Mouse (Mus musculus) hindbrain, embryonic 11.5 days (tissue): ENCODE data around the gene Rnf180. TPM values are rescaled to one million over a fixed set of nuclear protein-coding genes. Genes with fewer than 3 reads are reported as not detected.
A peak's percentile ranks its signal among the peaks of the same experiment; 100 is the strongest.

Experiments
- ATAC-seq: fragments of 200-750 bp; cut with Nextera tagmentation; 2 replicates; pipeline ENCODE4 v1.8.0; 2017; ENCODE audit warnings: mild to moderate bottlenecking, moderate TSS enrichment, moderate library complexity; ENCODE audit not compliant: low FRiP score
- DNase-seq: peaks from one replicate; pipeline ENCODE4 v3.0.0-alpha.2; 2015; ENCODE audit warnings: low spot score
- H3K27ac ChIP-seq: fragments of 300-500 bp; sonication (generic); 2 replicates; pipeline ENCODE4 v1.5.1; 2014; ENCODE audit warnings: mild to moderate bottlenecking, low read depth, low read length
- H3K27me3 ChIP-seq: fragments of 300-500 bp; sonication (generic); 2 replicates; pipeline ENCODE4 v1.6.1; 2014; ENCODE audit warnings: mild to moderate bottlenecking, low read length, moderate library complexity, mixed read lengths; ENCODE audit not compliant: control insufficient read depth, insufficient read depth
- H3K36me3 ChIP-seq: fragments of 300-500 bp; sonication (generic); 2 replicates; pipeline ENCODE4 v1.6.1; 2014; ENCODE audit warnings: mild to moderate bottlenecking, low read length, moderate library complexity, mixed read lengths; ENCODE audit not compliant: control insufficient read depth, insufficient read depth
- H3K4me1 ChIP-seq: fragments of 300-500 bp; sonication (generic); replicated peaks from 2 replicates; pipeline ENCODE4 v1.6.1; 2014; ENCODE audit warnings: low read length, mixed read lengths; ENCODE audit not compliant: control insufficient read depth, insufficient read depth
- H3K4me2 ChIP-seq: fragments of 300-500 bp; sonication (generic); replicated peaks from 2 replicates; pipeline ENCODE4 v1.6.1; 2014; ENCODE audit warnings: mild to moderate bottlenecking, low read depth, low read length
- H3K4me3 ChIP-seq: fragments of 300-500 bp; sonication (generic); 2 replicates; pipeline ENCODE4 v1.5.1; 2014; ENCODE audit warnings: low read depth, low read length
- H3K9ac ChIP-seq: fragments of 300-500 bp; sonication (generic); 2 replicates; pipeline ENCODE4 v1.6.1; 2014; ENCODE audit warnings: low read depth, low read length
- H3K9me3 ChIP-seq: fragments of 300-500 bp; sonication (generic); 2 replicates; pipeline ENCODE4 v1.6.1; 2016; ENCODE audit warnings: low read length; ENCODE audit not compliant: control insufficient read depth
- WGBS: fragments of 180-500 bp; shearing (Covaris S2); extraction: QIAGEN DNeasy Blood & Tissue Kit; methylation state at CpG from one replicate; pipeline ENCODE4 v1.1.7; 2014; 5-methylcytosine and 5-hydroxymethylcytosine counted together
- polyA plus RNA-seq: library from polyadenylated mRNA; unstranded; fragments of >200 nt; fragmentation: Nextera tagmentation; extraction: Ambion mirVana; gene quantifications from 2 replicates; pipeline ENCODE4 v1.2.1, GENCODE M21; 2014

Gene Rnf180
- polyA plus RNA-seq, 1 experiment from 2014 or later: 10.1 TPM

DNA sequence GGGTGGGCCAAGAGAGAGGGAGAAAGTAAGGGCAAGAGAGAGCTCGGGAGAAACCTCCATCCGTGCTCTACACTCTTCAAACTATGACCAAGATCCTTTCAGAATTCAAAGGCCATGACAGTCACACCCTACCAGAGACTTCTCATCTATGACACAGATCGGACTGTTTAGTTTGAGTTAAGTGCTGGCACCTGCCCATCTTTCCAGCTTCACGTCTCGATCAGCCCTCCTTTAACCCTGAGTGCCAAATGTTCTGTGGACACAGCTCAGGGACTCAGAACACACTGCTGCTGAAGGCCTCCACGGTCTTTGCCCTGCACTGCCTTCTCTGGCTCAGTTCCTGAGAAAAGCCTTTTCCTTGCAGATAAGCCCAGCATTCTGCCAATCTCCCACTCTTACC, 27.2 kb downstream of the Rnf180 start:
- DNase-seq (no peak), ATAC-seq (no peak)
- H3K27ac ChIP-seq: no peak overlapping the region
- H3K9me3 ChIP-seq: peaks cover under 1% of the 10 kb centered on the region; the same call in 1 of the 2 replicates
- H3K36me3 ChIP-seq: no peaks in the 10 kb centered on the region
- H3K27me3 ChIP-seq: no peaks in the 10 kb centered on the region
- H3K4me1 ChIP-seq: no peaks in the 10 kb centered on the region
- 90% methylated on average over 6 of the region's 6 CpGs for WGBS
- no peak overlapping the region for H3K9ac ChIP-seq
- H3K4me2 ChIP-seq: no peak overlapping the region
- no peak overlapping the region for H3K4me3 ChIP-seq

DNA sequence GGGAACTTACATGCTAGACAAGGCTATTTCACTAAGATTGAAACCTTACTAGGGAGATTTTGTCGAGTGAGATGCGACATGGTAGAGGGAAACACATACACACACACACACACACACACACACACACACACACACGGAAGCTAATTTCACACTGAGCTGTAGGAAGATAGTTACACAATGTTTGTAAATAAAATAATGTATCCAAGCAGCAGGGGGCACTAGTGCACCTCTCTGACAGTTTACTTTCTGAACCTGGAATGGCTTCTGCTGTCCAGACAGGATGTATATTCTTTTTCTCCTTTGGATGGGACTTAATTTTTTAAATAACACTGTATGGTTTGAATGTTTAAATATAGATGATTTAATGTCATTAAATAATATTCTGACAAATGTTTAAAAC, 27.9 kb downstream of the Rnf180 start:
- Histone ChIP-seq H3K4me2 (no peak overlapping the region), H3K4me1 (no peaks in the 10 kb centered on the region), H3K9me3 (no peaks in the 10 kb centered on the region), H3K4me3 (no peak overlapping the region), H3K27me3 (no peaks in the 10 kb centered on the region), H3K27ac (no peak overlapping the region), H3K9ac (no peak overlapping the region), H3K36me3 (no peaks in the 10 kb centered on the region)
- DNase-seq (peak; percentile 72), ATAC-seq (peak; percentile 33; the same call in 1 of the 2 replicates)
- WGBS: 73% methylated on average over 3 of the region's 3 CpGs

DNA sequence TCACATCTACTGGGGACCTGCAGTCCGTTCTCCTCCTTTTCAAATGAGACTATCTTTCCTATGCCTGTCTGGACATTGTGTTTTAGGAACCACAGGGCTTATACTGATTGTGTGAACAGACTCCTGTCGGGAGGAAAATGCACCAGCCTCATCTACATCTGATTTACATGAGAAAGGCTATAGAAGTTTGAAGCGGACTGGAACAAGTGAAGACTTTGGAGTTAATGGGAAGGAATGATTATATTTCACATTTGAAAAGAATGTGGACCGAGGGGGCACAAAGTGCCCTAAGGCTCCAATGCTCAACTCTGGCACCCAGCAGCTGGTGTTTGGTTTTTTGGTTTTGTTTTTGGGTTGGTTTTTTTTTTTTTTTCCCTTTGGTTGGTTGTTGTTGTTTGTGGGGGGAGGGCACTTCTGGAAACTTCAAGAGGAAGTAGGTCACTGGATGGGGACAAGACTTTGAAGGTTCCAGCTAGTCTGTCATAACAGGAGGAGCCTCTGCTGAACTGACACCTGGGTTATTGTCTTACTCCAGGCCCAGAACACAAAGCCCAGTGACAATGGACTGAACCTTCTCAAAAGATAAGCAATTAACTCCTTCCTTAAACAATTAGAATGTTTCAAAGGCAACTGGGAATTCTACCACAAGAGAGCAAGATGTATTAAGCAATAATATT, 37.7 kb downstream of the Rnf180 start:
- WGBS: 34% methylated on average over 4 of the region's 4 CpGs
- peak; percentile 86 for ATAC-seq
- Histone ChIP-seq H3K9me3 (no peaks in the 10 kb centered on the region), H3K27me3 (no peaks in the 10 kb centered on the region), H3K4me2 (no peak overlapping the region), H3K27ac (peak overlapping the region; percentile 44; the same call in 1 of the 2 replicates), H3K4me1 (no peaks in the 10 kb centered on the region; the same call in 1 of the 2 replicates), H3K9ac (no peak overlapping the region), H3K4me3 (no peak overlapping the region), H3K36me3 (no peaks in the 10 kb centered on the region)
- peak; percentile 14 for DNase-seq

- H3K27me3 ChIP-seq: no peaks in the 10 kb centered on the region
- 52% methylated on average over 4 of the region's 4 CpGs for WGBS
Observed at GRCm38 (mm10) chr13:105250767-105251166, 43.8 kb downstream of the Rnf180 start.

GRCm38 (mm10) chr13:105250264-105250663, 44.4 kb downstream of the Rnf180 start:
- no peak overlapping the region; the same call in 1 of the 2 replicates for H3K4me2 ChIP-seq
- no peaks in the 10 kb centered on the region for H3K4me1 ChIP-seq
- peak; percentile 55 for ATAC-seq
- no peaks in the 10 kb centered on the region for H3K9me3 ChIP-seq
- 63% methylated on average over 9 of the region's 9 CpGs for WGBS
- no peak overlapping the region for H3K9ac ChIP-seq
- no peak overlapping the region for H3K4me3 ChIP-seq
- no peaks in the 10 kb centered on the region for H3K27me3 ChIP-seq
- H3K27ac ChIP-seq: peak overlapping the region; percentile 78
- no peaks in the 10 kb centered on the region for H3K36me3 ChIP-seq
- DNase-seq: peak; percentile 21

More at GRCm38 (mm10) chr13:105250767-105251166, 43.8 kb downstream of the Rnf180 start:
- H3K36me3 ChIP-seq: no peaks in the 10 kb centered on the region
- H3K4me1 ChIP-seq: no peaks in the 10 kb centered on the region
- H3K9ac ChIP-seq: no peak overlapping the region
- H3K9me3 ChIP-seq: no peaks in the 10 kb centered on the region
- H3K27ac ChIP-seq: peak overlapping the region; percentile 78
- no peak overlapping the region; the same call in 1 of the 2 replicates for H3K4me2 ChIP-seq
- DNase-seq: peak; percentile 15
- ATAC-seq: peak; percentile 59
- H3K4me3 ChIP-seq: no peak overlapping the region

DNA sequence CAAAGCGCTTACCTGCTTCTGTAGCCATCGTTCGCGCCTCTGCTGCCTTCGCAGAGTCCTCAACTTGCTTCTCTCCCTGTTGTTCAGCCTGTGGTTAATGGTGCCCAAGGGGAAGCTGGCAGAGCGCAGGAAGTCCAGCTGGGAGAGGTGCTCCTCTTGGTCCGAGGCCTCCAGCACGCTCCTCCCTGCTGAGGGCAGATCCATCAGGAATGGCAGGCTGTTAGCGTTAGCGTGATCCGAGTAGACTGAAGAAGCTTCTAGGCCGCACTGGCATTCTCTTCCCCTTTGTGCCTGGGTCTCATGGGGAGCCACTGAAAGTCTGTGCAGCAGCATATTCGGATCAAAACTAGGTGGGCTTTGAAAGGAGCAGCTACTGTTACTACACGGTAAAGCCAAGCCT, 45.0 kb downstream of the Rnf180 start:
- Histone ChIP-seq H3K36me3 (no peaks in the 10 kb centered on the region), H3K4me2 (no peak overlapping the region; the same call in 1 of the 2 replicates), H3K9me3 (no peaks in the 10 kb centered on the region), H3K9ac (no peak overlapping the region), H3K27me3 (no peaks in the 10 kb centered on the region), H3K27ac (peak overlapping the region; percentile 78; the same call in 1 of the 2 replicates), H3K4me3 (no peak overlapping the region), H3K4me1 (no peaks in the 10 kb centered on the region)
- peak; percentile 9 for DNase-seq
- WGBS: 80% methylated on average over 14 of the region's 14 CpGs
- peak; percentile 19; the same call in 1 of the 2 replicates for ATAC-seq

- DNase-seq (no peak), ATAC-seq (no peak)
- no peaks in the 10 kb centered on the region for H3K9me3 ChIP-seq
- no peak overlapping the region for H3K4me3 ChIP-seq
- H3K36me3 ChIP-seq: no peaks in the 10 kb centered on the region
- H3K4me2 ChIP-seq: no peak overlapping the region
- no peaks in the 10 kb centered on the region for H3K4me1 ChIP-seq
- no peaks in the 10 kb centered on the region for H3K27me3 ChIP-seq
- H3K9ac ChIP-seq: no peak overlapping the region
- 93% methylated on average over 6 of the region's 6 CpGs for WGBS
- no peak overlapping the region for H3K27ac ChIP-seq
Observed at GRCm38 (mm10) chr13:105247691-105248090, 46.9 kb downstream of the Rnf180 start.

GRCm38 (mm10) chr13:105240810-105241209, 53.8 kb downstream of the Rnf180 start:
- Histone ChIP-seq H3K4me2 (no peak overlapping the region), H3K36me3 (no peaks in the 10 kb centered on the region), H3K27me3 (no peaks in the 10 kb centered on the region), H3K9ac (no peak overlapping the region), H3K9me3 (no peaks in the 10 kb centered on the region), H3K27ac (no peak overlapping the region), H3K4me1 (no peaks in the 10 kb centered on the region), H3K4me3 (no peak overlapping the region)
- no peak for DNase-seq
- WGBS: 87% methylated on average over 2 of the region's 2 CpGs
- no peak for ATAC-seq

DNA sequence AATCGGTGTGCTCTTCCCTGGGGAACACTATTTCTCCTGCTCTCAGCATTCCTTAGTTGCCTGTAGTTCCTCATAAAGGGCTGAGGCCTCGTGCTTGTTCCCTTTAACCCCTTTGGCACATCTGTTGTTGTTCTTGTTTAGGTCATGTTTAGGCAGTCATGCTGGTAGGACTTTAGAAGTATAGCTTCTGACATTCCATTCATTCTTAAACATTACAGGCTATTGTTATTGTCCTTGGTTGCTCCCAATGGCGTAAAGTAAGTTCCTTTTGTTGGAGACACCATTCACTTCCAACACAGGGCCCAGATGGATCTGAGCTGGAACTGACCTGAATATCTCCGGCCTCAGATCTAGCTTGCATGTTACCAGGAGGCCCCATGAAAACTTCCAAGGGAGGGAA, 67.5 kb downstream of the Rnf180 start:
- Histone ChIP-seq H3K9ac (no peak overlapping the region), H3K36me3 (no peaks in the 10 kb centered on the region), H3K4me2 (no peak overlapping the region), H3K27ac (no peak overlapping the region), H3K27me3 (no peaks in the 10 kb centered on the region), H3K4me1 (no peaks in the 10 kb centered on the region), H3K4me3 (no peak overlapping the region), H3K9me3 (no peaks in the 10 kb centered on the region)
- ATAC-seq (no peak), DNase-seq (no peak)
- WGBS: 55% methylated on average over 4 of the region's 4 CpGs
